Mouse (Mus musculus): ENCODE results near the gene Gm815. TPM values are rescaled to one million over a fixed set of nuclear protein-coding genes. Genes with fewer than 3 reads are reported as not detected.

The Gm815 gene
- polyA plus RNA-seq (2014; fragmentation: Nextera tagmentation; extraction: Ambion mirVana): not detected in 2 replicates

DNA sequence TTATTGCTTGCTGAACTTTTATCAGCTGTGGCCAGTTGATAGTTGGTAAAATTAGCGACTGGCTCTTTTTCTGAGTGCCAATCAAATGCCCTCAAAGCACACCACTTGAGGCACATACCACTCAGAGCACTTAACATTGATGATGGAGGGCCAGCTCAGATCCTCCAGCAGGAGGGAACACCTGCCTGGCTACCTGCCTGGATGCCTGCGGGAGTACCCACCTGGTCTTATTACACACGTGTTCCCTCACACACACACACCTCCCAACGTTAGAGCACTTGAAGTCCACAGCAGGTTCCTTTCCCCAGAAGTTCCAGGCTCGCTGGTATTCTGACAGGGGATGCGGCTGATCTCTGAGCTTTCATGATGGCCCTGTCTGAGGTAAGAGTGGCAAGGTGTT, at the start of gene Gm815:
TSS of gene Gm815 (plus strand) at position 266 of the 400 bp plus-strand sequence.
- H3K4me1 ChIP-seq (ENCODE audit: control insufficient read depth in 2 of 2, insufficient read depth in 2 of 2, low read length in 2 of 2): peaks cover 0 to 4% of the 10 kb centered on the region in 2 experiments; a peak in 2 of 4 replicates
- no peak within 1 kb of the TSS for H3K4me3 ChIP-seq (ENCODE audit: control insufficient read depth in 1 of 2, insufficient read depth in 1 of 2, low read depth in 1 of 2, low read length in 2 of 2)
- 58% methylated on average over 6 of the region's 6 CpGs for WGBS
- H3K27me3 ChIP-seq (ENCODE audit: control insufficient read depth, insufficient read depth, low read length): no peaks in the 10 kb centered on the region
- no peaks in the 10 kb centered on the region for H3K9me3 ChIP-seq (ENCODE audit: control insufficient read depth, low read length)
- H3K4me2 ChIP-seq (ENCODE audit: low read length): no peak within 1 kb of the TSS
- H3K36me3 ChIP-seq (ENCODE audit: control insufficient read depth, insufficient read depth, low read length): no peaks in the 10 kb centered on the region
- no peak for ATAC-seq (ENCODE audit: insufficient number of reproducible peaks, insufficient read depth, low FRiP score, low read depth)
- H3K9ac ChIP-seq (ENCODE audit: low read length): no peak within 1 kb of the TSS
- no peak within 1 kb of the TSS for H3K27ac ChIP-seq (replicated peaks in 1 of 2; ENCODE audit: control insufficient read depth in 1 of 2, insufficient read depth in 1 of 2, low read depth in 2 of 2, low read length in 2 of 2)

DNA sequence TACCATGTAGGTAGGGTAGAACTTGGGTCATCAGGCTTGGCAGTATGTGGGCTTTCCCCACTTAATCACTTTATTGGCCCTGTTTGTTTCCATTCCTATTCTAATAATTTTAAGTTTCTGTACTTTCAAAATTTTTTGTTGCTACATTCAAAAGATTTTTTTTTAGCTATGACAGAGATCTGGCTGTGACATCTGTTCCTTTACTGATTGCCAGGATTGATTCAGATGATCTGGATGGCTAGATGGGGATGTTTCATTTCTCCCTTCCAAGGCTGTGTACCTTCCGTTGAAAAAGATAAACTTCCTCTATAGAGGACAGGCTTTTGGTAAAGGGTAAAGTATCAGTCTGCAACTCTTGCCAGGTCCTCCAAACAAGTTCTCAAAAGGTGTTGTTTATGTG, 48.1 kb upstream of the Gm815 start:
- Histone ChIP-seq H3K4me2 (ENCODE audit: low read length) (no peak overlapping the region), H3K9me3 (ENCODE audit: control insufficient read depth, low read length) (peaks cover 7% of the 10 kb centered on the region; the same call in 1 of the 2 replicates), H3K27ac (replicated peaks in 1 of 2; ENCODE audit: control insufficient read depth in 1 of 2, insufficient read depth in 1 of 2, low read depth in 2 of 2, low read length in 2 of 2) (no peak overlapping the region), H3K9ac (ENCODE audit: low read length) (no peak overlapping the region), H3K4me1 (ENCODE audit: control insufficient read depth in 2 of 2, insufficient read depth in 2 of 2, low read length in 2 of 2) (no peaks in the 10 kb centered on the region), H3K4me3 (ENCODE audit: control insufficient read depth in 1 of 2, insufficient read depth in 1 of 2, low read depth in 1 of 2, low read length in 2 of 2) (no peak overlapping the region), H3K36me3 (ENCODE audit: control insufficient read depth, insufficient read depth, low read length) (no peaks in the 10 kb centered on the region), H3K27me3 (ENCODE audit: control insufficient read depth, insufficient read depth, low read length) (no peaks in the 10 kb centered on the region)
- ATAC-seq (ENCODE audit: insufficient number of reproducible peaks, insufficient read depth, low FRiP score, low read depth): no peak
- WGBS: 59% methylated on average over 1 of the region's 1 CpGs

DNA sequence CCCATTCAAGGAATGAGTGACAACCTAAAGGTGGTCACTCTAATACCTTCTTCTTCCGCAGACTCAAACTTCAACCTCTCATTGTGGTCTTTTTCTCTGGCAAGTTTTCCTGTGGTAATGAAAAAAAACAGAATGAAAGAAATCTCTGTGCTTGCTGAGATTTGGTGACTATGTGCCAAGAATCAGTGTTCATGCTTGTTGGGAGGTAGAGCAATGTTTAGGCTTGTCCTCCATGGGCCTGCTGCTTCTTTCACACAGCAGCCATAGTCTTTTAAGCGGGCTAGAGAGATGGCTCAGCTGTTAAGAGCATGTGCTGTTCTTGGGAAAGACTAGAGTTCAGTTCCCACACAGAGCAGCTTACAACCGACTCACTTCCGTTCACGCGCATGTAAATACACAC, 41.8 kb upstream of the Gm815 start:
- no peak for ATAC-seq (ENCODE audit: insufficient number of reproducible peaks, insufficient read depth, low FRiP score, low read depth)
- Histone ChIP-seq H3K4me3 (ENCODE audit: control insufficient read depth in 1 of 2, insufficient read depth in 1 of 2, low read depth in 1 of 2, low read length in 2 of 2) (no peak overlapping the region), H3K4me1 (ENCODE audit: control insufficient read depth in 2 of 2, insufficient read depth in 2 of 2, low read length in 2 of 2) (peaks cover 7 to 10% of the 10 kb centered on the region in 2 experiments), H3K36me3 (ENCODE audit: control insufficient read depth, insufficient read depth, low read length) (no peaks in the 10 kb centered on the region), H3K9ac (ENCODE audit: low read length) (no peak overlapping the region), H3K9me3 (ENCODE audit: control insufficient read depth, low read length) (peaks cover 7% of the 10 kb centered on the region; the same call in 1 of the 2 replicates), H3K27ac (replicated peaks in 1 of 2; ENCODE audit: control insufficient read depth in 1 of 2, insufficient read depth in 1 of 2, low read depth in 2 of 2, low read length in 2 of 2) (no peak overlapping the region), H3K27me3 (ENCODE audit: control insufficient read depth, insufficient read depth, low read length) (no peaks in the 10 kb centered on the region), H3K4me2 (ENCODE audit: low read length) (no peak overlapping the region)
- WGBS: 93% methylated on average over 6 of the region's 6 CpGs

DNA sequence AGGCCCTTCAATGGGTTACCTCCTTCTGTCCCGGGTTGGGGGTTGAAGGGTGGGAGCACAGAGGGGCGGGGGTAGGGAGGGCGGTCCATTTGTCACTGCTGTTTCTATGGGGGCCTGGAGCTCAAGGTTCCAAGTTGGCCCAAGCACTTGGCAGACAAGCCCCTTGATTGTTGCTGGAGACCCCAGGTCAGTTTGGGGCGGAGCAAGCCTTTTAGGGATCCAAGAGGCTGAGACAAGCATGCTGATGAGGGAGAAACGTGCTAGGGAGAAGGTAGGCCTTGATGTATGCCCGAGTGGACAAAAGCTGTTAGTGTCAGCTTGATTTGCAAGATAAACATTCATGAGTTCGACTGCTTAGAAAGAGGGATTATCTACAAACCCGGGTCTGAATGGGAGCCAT, 40.9 kb upstream of the Gm815 start:
- Histone ChIP-seq H3K27me3 (ENCODE audit: control insufficient read depth, insufficient read depth, low read length) (no peaks in the 10 kb centered on the region), H3K36me3 (ENCODE audit: control insufficient read depth, insufficient read depth, low read length) (no peaks in the 10 kb centered on the region), H3K4me2 (ENCODE audit: low read length) (peak overlapping the region; percentile 63), H3K27ac (replicated peaks in 1 of 2; ENCODE audit: control insufficient read depth in 1 of 2, insufficient read depth in 1 of 2, low read depth in 2 of 2, low read length in 2 of 2) (no peak overlapping the region), H3K4me1 (ENCODE audit: control insufficient read depth in 2 of 2, insufficient read depth in 2 of 2, low read length in 2 of 2) (peaks cover 7 to 10% of the 10 kb centered on the region in 2 experiments), H3K9me3 (ENCODE audit: control insufficient read depth, low read length) (peaks cover 3% of the 10 kb centered on the region; the same call in 1 of the 2 replicates), H3K9ac (ENCODE audit: low read length) (peak overlapping the region; percentile 49; the same call in 1 of the 2 replicates), H3K4me3 (ENCODE audit: control insufficient read depth in 1 of 2, insufficient read depth in 1 of 2, low read depth in 1 of 2, low read length in 2 of 2) (peak overlapping the region; percentile 25 to 52; a peak in 3 of 4 replicates)
- ATAC-seq (ENCODE audit: insufficient number of reproducible peaks, insufficient read depth, low FRiP score, low read depth): no peak
- 26% methylated on average over 8 of the region's 8 CpGs for WGBS

DNA sequence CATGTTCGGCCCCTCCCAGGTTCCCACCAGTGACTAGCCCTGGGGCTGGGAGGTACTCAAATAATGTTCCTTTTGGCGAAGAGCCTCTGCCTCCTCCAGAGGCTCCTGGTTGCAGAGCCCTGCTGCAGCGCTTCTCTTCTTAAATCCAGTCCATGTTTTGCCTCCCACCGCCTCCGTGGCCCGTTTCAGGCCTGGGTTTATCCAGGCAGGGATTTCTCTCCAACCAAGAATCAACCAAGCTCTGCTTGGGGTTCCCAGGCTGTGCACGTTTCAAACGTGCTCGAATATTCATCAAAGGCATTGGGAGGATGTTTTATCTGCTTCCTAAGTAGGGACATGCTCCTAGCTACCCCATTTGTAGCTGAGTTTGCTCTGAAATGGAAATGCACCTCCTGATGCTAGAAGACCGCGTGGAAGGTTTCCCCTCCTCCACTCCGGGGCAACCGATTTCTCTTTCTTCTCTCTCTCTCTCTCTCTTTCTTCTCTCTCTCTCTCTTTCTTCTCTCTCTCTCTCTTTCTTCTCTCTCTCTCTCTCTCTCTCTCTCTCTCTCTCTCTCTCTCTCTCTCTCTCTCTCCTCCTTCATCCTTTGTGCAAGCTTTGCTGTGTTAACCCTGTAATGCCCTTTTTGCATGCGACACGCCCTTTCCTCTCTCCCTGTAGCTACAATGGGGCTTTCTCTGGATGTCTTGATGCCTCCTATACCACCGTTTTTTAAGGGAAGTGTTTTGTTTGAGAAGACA, 40.2 kb upstream of the Gm815 start:
- Histone ChIP-seq H3K9me3 (ENCODE audit: control insufficient read depth, low read length) (peaks cover 3% of the 10 kb centered on the region; the same call in 1 of the 2 replicates), H3K4me3 (ENCODE audit: control insufficient read depth in 1 of 2, insufficient read depth in 1 of 2, low read depth in 1 of 2, low read length in 2 of 2) (peak overlapping the region; percentile 52 to 67), H3K27me3 (ENCODE audit: control insufficient read depth, insufficient read depth, low read length) (no peaks in the 10 kb centered on the region), H3K9ac (ENCODE audit: low read length) (peak overlapping the region; percentile 71), H3K4me2 (ENCODE audit: low read length) (peak overlapping the region; percentile 63), H3K27ac (replicated peaks in 1 of 2; ENCODE audit: control insufficient read depth in 1 of 2, insufficient read depth in 1 of 2, low read depth in 2 of 2, low read length in 2 of 2) (peak overlapping the region; percentile 78 to 89), H3K36me3 (ENCODE audit: control insufficient read depth, insufficient read depth, low read length) (no peaks in the 10 kb centered on the region), H3K4me1 (ENCODE audit: control insufficient read depth in 2 of 2, insufficient read depth in 2 of 2, low read length in 2 of 2) (peaks cover 7 to 10% of the 10 kb centered on the region in 2 experiments)
- peak; percentile 90 for ATAC-seq (ENCODE audit: insufficient number of reproducible peaks, insufficient read depth, low FRiP score, low read depth)
- under 1% methylated on average over 16 of the region's 16 CpGs for WGBS

DNA sequence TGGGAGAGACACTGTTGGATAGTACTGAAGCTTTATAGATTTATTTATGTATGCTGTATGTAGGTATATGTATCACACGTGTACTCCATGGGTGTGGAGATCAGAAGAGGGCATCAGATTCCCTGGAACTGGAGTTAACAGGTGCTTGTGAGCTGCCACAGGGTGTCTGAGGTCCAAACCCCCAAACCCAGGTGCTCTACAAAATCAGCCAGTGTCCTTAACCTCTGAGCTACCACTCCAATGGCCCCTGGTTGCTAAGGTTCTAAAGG, 39.7 kb upstream of the Gm815 start:
- H3K9ac ChIP-seq (ENCODE audit: low read length): peak overlapping the region; percentile 71
- H3K4me2 ChIP-seq (ENCODE audit: low read length): peak overlapping the region; percentile 63
- peaks cover 7 to 10% of the 10 kb centered on the region in 2 experiments for H3K4me1 ChIP-seq (ENCODE audit: control insufficient read depth in 2 of 2, insufficient read depth in 2 of 2, low read length in 2 of 2)
- whole genome bisulfite sequencing: 4% methylated on average over 1 of the region's 1 CpGs
- H3K4me3 ChIP-seq (ENCODE audit: control insufficient read depth in 1 of 2, insufficient read depth in 1 of 2, low read depth in 1 of 2, low read length in 2 of 2): peak overlapping the region; percentile 52 to 67
- peaks cover 3% of the 10 kb centered on the region; the same call in 1 of the 2 replicates for H3K9me3 ChIP-seq (ENCODE audit: control insufficient read depth, low read length)
- no peak for ATAC-seq (ENCODE audit: insufficient number of reproducible peaks, insufficient read depth, low FRiP score, low read depth)
- peak overlapping the region; percentile 78 to 89; a peak in 3 of 4 replicates for H3K27ac ChIP-seq (replicated peaks in 1 of 2; ENCODE audit: control insufficient read depth in 1 of 2, insufficient read depth in 1 of 2, low read depth in 2 of 2, low read length in 2 of 2)
- no peaks in the 10 kb centered on the region for H3K27me3 ChIP-seq (ENCODE audit: control insufficient read depth, insufficient read depth, low read length)
- H3K36me3 ChIP-seq (ENCODE audit: control insufficient read depth, insufficient read depth, low read length): no peaks in the 10 kb centered on the region

DNA sequence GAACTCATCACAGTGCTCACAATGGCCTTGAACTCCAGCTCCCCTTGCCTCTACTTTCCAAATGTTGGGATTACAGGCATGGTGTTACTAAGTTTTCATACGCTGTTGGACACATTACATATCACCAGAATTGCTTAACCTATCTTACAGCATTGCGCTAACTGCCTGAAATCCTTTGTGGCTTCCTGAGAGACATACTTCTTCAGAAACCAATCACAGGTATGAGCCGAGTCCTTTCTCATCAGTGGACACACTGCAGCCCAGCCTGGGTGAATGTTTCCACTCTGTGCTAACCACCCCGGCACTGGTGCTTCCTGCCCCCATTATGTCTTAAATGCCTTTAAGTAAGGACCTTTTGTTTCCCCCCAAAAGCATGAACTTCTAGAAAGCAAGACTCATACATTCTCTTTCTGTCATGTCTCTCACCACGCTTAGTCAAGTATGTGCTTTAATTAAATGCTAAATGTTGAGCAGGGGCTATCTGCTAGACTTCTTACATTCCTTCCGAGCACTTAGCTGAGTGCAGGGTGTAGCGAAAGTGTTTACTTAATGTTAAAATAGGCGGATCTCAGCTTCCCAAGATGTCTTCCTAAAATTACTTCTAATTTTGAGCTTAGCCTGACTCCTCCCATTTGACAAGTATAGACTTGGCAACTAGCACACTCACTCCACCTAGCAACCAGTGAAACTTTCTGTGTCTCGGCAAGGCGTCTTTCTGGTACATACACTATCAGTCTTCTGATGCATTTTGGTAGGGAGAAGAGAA, 34.5 kb upstream of the Gm815 start:
- Histone ChIP-seq H3K9me3 (ENCODE audit: control insufficient read depth, low read length) (no peaks in the 10 kb centered on the region), H3K9ac (ENCODE audit: low read length) (no peak overlapping the region)
- WGBS: 66% methylated on average over 10 of the region's 10 CpGs

More for the DNA sequence above, 34.5 kb upstream of the Gm815 start:
- H3K36me3 ChIP-seq (ENCODE audit: control insufficient read depth, insufficient read depth, low read length): no peaks in the 10 kb centered on the region
- no peak overlapping the region for H3K27ac ChIP-seq (replicated peaks in 1 of 2; ENCODE audit: control insufficient read depth in 1 of 2, insufficient read depth in 1 of 2, low read depth in 2 of 2, low read length in 2 of 2)
- peaks cover 0 to 10% of the 10 kb centered on the region in 2 experiments; a peak in 2 of 4 replicates for H3K4me1 ChIP-seq (ENCODE audit: control insufficient read depth in 2 of 2, insufficient read depth in 2 of 2, low read length in 2 of 2)
- no peak for ATAC-seq (ENCODE audit: insufficient number of reproducible peaks, insufficient read depth, low FRiP score, low read depth)
- no peak overlapping the region for H3K4me2 ChIP-seq (ENCODE audit: low read length)
- no peaks in the 10 kb centered on the region for H3K27me3 ChIP-seq (ENCODE audit: control insufficient read depth, insufficient read depth, low read length)
- H3K4me3 ChIP-seq (ENCODE audit: control insufficient read depth in 1 of 2, insufficient read depth in 1 of 2, low read depth in 1 of 2, low read length in 2 of 2): no peak overlapping the region
